Mouse (Mus musculus) forebrain, postnatal 0 days (tissue): ENCODE measurements around the gene Cntn5. TPM values are rescaled to one million over a fixed set of nuclear protein-coding genes. Genes with fewer than 3 reads are reported as not detected.
A peak's percentile ranks its signal among the peaks of the same experiment; 100 is the strongest.

Source experiments
- ATAC-seq: fragments of 200-750 bp; cut with Nextera tagmentation; 2 replicates; pipeline ENCODE4 v1.8.0; 2017; ENCODE audit warnings: mild to moderate bottlenecking, moderate library complexity
- DNase-seq: peaks from one replicate; pipeline ENCODE4 v3.0.0-alpha.2; 2015
- H3K27ac ChIP-seq: fragments of 300-500 bp; sonication (generic); 2 replicates; pipeline ENCODE4 v1.5.1; 2014; ENCODE audit warnings: low read depth, mild to moderate bottlenecking, antibody characterized with exemption, low read length, moderate library complexity, mixed read lengths
- H3K27me3 ChIP-seq: fragments of 300-500 bp; sonication (generic); 2 replicates; pipeline ENCODE4 v1.6.1; 2014; ENCODE audit warnings: mild to moderate bottlenecking, low read length, mixed read lengths; ENCODE audit not compliant: insufficient read depth
- H3K36me3 ChIP-seq: fragments of 300-500 bp; sonication (generic); 2 replicates; pipeline ENCODE4 v1.6.1; 2014; ENCODE audit warnings: mild to moderate bottlenecking, moderate library complexity; ENCODE audit not compliant: insufficient read depth
- H3K4me1 ChIP-seq: fragments of 300-500 bp; sonication (generic); 2 replicates; pipeline ENCODE4 v1.6.1; 2014; ENCODE audit warnings: antibody characterized with exemption; ENCODE audit not compliant: insufficient read depth
- H3K4me2 ChIP-seq: fragments of 300-500 bp; sonication (generic); 2 replicates; pipeline ENCODE4 v1.6.1; 2014; ENCODE audit warnings: low read depth, mild to moderate bottlenecking, moderate library complexity
- H3K4me3 ChIP-seq: fragments of 300-500 bp; sonication (generic); 2 replicates; pipeline ENCODE4 v1.5.1; 2014; ENCODE audit warnings: low read depth, low read length, mixed read lengths
- H3K9ac ChIP-seq: fragments of 300-500 bp; sonication (generic); 2 replicates; pipeline ENCODE4 v1.6.1; 2014; ENCODE audit warnings: mild to moderate bottlenecking
- H3K9me3 ChIP-seq: fragments of 300-500 bp; sonication (generic); 2 replicates; pipeline ENCODE4 v1.6.1; 2016; ENCODE audit warnings: low read length
- CTCF ChIP-seq: sonication (generic); IDR thresholded peaks from 2 replicates; pipeline ENCODE4 v1.5.1; 2016; ENCODE audit warnings: antibody characterized with exemption, control low read depth, low read depth
- WGBS: fragments of 180-500 bp; shearing (Covaris S2); extraction: QIAGEN DNeasy Blood & Tissue Kit; methylation state at CpG from one replicate; pipeline ENCODE4 v1.1.7; 2014; 5-methylcytosine and 5-hydroxymethylcytosine counted together
- polyA plus RNA-seq: library from polyadenylated mRNA; unstranded; fragments of >200 nt; fragmentation: Nextera tagmentation; extraction: Ambion mirVana; gene quantifications from 2 replicates; pipeline ENCODE4 v1.2.1, GENCODE M21; 2015
- total RNA-seq: library from RNA; depleted of rRNA; stranded (reverse); fragments of >200 nt; gene quantifications from 2 replicates; pipeline ENCODE4 v1.2.3, GENCODE M21; 2014

The Cntn5 gene
- total and polyA plus RNA-seq, 2 experiments from 2014 or later, result 15.5 to 25.9 TPM

DNA sequence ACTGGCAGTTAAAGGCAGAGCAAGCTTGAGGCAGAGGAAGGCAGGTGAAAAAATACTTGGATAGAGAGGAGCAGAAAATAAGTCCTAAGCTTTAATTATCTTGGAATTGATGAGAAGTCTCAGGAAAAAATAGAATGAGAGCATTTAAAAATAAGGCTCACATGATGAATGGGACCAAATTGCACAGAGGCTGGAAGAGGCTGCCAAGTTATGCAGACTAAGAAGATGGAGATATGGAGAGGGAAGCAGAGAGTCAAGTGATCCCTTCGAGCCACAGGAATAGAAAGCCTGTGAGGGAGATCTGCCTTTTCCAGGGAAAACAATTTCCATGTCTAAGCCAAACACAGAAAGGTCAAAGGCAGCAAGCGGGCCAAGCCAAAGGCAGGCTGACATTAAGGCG lies 446.7 kb downstream of the Cntn5 start:
- Histone ChIP-seq H3K27ac (no peak overlapping the region), H3K4me3 (no peak overlapping the region), H3K4me1 (no peaks in the 10 kb centered on the region), H3K9me3 (no peaks in the 10 kb centered on the region), H3K27me3 (no peaks in the 10 kb centered on the region), H3K4me2 (no peak overlapping the region), H3K36me3 (no peaks in the 10 kb centered on the region), H3K9ac (no peak overlapping the region)
- TF ChIP-seq CTCF, result no peak
- peak; percentile 9 for DNase-seq
- ATAC-seq, result no peak
- 38% methylated on average over 3 of the region's 3 CpGs for WGBS

DNA sequence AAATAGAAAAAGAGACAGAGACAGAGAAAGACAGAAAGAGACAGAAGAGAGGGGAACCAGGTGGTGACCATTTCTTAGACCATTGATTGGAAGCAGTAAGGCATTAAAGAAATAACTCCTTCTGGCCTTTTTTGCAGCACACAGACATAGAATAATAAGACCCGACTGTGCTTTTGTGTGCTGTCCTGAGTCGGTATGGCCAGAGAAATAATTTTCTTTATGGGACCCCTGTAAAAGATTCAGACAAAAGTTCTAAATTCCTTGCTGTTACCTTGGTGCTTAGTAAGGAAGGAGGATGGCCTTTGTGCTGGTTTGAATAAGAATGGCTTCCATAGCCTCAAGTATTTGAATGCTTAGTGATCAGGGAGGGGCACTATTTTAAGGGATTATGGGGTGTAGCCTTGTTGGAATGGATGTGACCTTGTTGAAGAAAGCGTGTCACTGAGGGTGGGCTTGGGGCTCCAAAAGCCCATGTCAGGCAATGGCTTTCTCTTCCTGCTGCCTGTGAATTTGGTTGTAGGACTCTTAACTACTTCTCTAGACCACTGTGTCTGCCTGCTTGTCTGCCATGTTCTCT lies 455.5 kb downstream of the Cntn5 start:
- ATAC-seq, result no peak
- H3K4me3 ChIP-seq, result no peak overlapping the region
- H3K9ac ChIP-seq, result no peak overlapping the region
- no peak overlapping the region for H3K4me2 ChIP-seq
- 20% methylated on average over 3 of the region's 3 CpGs for WGBS
- no peak for TF ChIP-seq CTCF
- no peak for DNase-seq
- H3K36me3 ChIP-seq, result no peaks in the 10 kb centered on the region
- H3K9me3 ChIP-seq, result no peaks in the 10 kb centered on the region
- no peaks in the 10 kb centered on the region for H3K4me1 ChIP-seq
- H3K27ac ChIP-seq, result no peak overlapping the region
- no peaks in the 10 kb centered on the region for H3K27me3 ChIP-seq

DNA sequence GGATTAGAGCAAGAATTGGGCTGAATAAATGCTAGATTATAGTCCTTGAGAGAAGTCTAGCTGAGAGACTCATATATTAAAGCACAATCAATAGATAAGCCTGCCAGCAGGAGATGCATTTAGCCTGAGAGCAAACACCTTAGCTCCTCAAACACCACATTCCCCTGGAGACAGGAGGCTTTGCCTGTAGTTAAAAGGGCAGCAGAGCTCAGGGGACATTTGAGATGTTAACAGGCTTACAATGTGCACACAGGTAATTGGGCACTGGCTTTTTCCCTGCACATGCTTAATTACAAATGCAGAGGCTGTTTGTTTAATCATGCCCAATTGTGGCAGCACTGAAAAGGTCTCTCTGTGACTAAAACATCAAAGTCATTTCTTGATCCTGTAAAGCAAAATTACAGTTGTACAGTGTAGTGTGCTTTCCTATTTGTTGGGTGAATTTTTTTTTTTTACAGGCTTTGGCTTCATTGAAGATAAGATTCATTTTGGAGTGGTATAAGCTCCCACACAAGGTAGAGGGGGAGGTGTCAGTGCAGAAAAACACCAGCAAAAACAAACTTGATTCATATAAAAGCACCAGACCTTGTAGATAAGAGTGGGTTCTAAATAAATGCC lies 457.2 kb downstream of the Cntn5 start:
- Histone ChIP-seq H3K9ac (no peak overlapping the region), H3K4me3 (no peak overlapping the region), H3K4me1 (no peaks in the 10 kb centered on the region), H3K36me3 (no peaks in the 10 kb centered on the region), H3K4me2 (no peak overlapping the region), H3K27me3 (no peaks in the 10 kb centered on the region), H3K27ac (no peak overlapping the region), H3K9me3 (no peaks in the 10 kb centered on the region)
- ATAC-seq (no peak), DNase-seq (no peak)
- no peak for TF ChIP-seq CTCF

DNA sequence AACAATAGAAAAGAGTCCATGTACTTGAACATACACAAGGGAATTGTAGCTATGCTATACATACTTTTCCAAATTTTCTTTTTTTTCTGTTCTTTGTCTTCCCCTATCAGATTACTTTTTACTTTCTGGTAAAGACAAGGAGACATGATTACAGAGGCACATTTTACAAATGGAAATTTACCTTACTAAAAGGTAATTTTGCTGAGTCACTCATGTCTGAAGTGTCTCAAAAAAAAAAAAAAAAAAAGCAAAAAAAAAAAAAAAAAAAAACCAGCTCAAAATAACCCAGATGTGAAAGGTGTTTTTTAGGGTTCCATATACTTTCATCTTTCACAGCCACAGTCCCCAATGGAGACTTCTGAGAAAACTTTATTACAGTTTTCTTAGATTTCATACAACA lies 492.5 kb downstream of the Cntn5 start:
- Histone ChIP-seq H3K36me3 (no peaks in the 10 kb centered on the region), H3K27ac (no peak overlapping the region), H3K9me3 (no peaks in the 10 kb centered on the region), H3K4me2 (no peak overlapping the region), H3K4me3 (no peak overlapping the region), H3K27me3 (no peaks in the 10 kb centered on the region), H3K9ac (no peak overlapping the region), H3K4me1 (no peaks in the 10 kb centered on the region)
- ATAC-seq, result no peak
- TF ChIP-seq CTCF, result no peak
- DNase-seq, result no peak

DNA sequence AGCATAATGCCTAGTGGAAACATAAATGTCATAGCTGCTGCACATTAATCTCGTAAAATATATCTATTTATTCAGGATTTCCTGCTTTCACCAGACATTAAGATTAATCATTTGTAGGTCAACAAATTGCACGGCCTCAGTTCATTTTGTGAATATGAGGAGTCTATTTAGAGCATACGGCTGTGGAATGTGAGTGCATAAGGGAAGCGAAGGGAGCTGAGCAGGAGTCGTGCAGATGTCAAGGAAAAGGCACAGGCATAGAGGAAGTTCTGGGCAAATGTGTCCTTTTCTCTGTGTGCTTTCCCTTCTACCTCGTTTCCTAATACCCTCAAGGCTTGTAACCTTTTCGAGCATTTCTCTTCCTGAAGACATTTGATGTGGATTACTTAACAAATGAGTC lies 504.5 kb downstream of the Cntn5 start:
- no peak overlapping the region for H3K9ac ChIP-seq
- DNase-seq (no peak), ATAC-seq (no peak)
- H3K9me3 ChIP-seq, result no peaks in the 10 kb centered on the region
- no peak overlapping the region for H3K27ac ChIP-seq
- no peak for TF ChIP-seq CTCF
- no peaks in the 10 kb centered on the region for H3K4me1 ChIP-seq
- WGBS, result 84% methylated on average over 7 of the region's 7 CpGs
- no peaks in the 10 kb centered on the region for H3K27me3 ChIP-seq
- H3K36me3 ChIP-seq, result no peaks in the 10 kb centered on the region
- H3K4me2 ChIP-seq, result no peak overlapping the region
- no peak overlapping the region for H3K4me3 ChIP-seq

DNA sequence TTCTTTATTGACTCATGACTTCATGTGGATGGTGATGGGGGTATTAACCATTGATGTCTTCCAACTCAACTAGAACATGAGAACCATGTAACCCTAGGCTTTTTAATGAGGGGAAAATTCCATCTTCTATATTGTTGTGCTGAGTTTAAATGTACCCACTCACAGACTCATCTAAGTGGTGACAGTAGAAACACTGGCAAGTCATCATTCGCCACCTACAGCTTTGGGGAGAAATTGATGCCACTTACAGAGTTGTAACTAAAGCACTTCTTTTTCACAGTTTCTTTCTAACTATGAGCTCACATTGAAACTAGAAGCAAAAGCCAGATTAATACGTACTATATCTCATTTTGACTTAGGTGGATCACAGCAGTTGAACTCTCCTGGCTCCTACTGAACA lies 514.7 kb downstream of the Cntn5 start:
- 89% methylated on average over 2 of the region's 2 CpGs for WGBS
- Histone ChIP-seq H3K4me3 (no peak overlapping the region), H3K4me2 (no peak overlapping the region), H3K9me3 (no peaks in the 10 kb centered on the region), H3K36me3 (no peaks in the 10 kb centered on the region), H3K27me3 (no peaks in the 10 kb centered on the region), H3K9ac (no peak overlapping the region), H3K27ac (no peak overlapping the region), H3K4me1 (no peaks in the 10 kb centered on the region)
- no peak for TF ChIP-seq CTCF
- DNase-seq (no peak), ATAC-seq (no peak)

DNA sequence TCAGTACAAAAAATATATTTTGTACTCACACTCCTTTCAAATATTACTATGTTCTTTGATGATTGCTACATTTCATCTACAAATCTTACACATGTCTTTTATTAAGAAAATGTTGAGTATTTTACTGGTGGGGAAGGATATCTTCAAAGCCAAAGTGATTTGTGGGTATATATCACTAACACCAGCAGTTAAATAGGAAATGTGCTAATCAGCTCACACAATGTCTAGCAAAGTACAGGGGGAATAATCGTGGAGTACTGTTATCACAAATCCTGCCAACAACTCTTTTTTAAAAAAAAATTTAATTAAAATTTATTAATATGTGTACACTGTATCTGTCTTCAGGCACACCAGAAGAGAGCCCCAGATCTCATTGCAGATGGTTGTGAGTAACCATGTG lies 520.1 kb downstream of the Cntn5 start:
- Histone ChIP-seq H3K4me2 (no peak overlapping the region), H3K36me3 (no peaks in the 10 kb centered on the region), H3K4me3 (no peak overlapping the region), H3K9ac (no peak overlapping the region), H3K4me1 (no peaks in the 10 kb centered on the region), H3K27me3 (no peaks in the 10 kb centered on the region), H3K9me3 (no peaks in the 10 kb centered on the region), H3K27ac (no peak overlapping the region)
- DNase-seq, result no peak
- no peak for ATAC-seq
- TF ChIP-seq CTCF, result no peak
- 71% methylated on average over 1 of the region's 1 CpGs for WGBS
